Mouse (Mus musculus) forebrain, embryonic 15.5 days (tissue): Measurements from ENCODE around the gene Gm11985. TPM values are rescaled to one million over a fixed set of nuclear protein-coding genes. Genes with fewer than 3 reads are reported as not detected.

Source experiments
- ATAC-seq: fragments of 200-750 bp; cut with Nextera tagmentation; replicated peaks from 2 replicates; pipeline ENCODE4 v1.8.0; 2017; ENCODE audit warnings: mild to moderate bottlenecking, moderate TSS enrichment, moderate library complexity
- H3K27ac ChIP-seq: fragments of 300-500 bp; sonication (generic); replicated peaks from 2 replicates; pipeline ENCODE4 v1.5.1; 2015; ENCODE audit warnings: mild to moderate bottlenecking, inconsistent platforms
- H3K27me3 ChIP-seq: fragments of 300-500 bp; sonication (generic); 2 replicates; pipeline ENCODE4 v1.6.1; 2015; ENCODE audit warnings: inconsistent platforms
- H3K36me3 ChIP-seq: fragments of 300-500 bp; sonication (generic); 2 replicates; pipeline ENCODE4 v1.6.1; 2015; ENCODE audit warnings: mild to moderate bottlenecking, inconsistent platforms
- H3K4me1 ChIP-seq: fragments of 300-500 bp; sonication (generic); 2 replicates; pipeline ENCODE4 v1.6.1; 2015; ENCODE audit warnings: inconsistent platforms
- H3K4me2 ChIP-seq: fragments of 300-500 bp; sonication (generic); replicated peaks from 2 replicates; pipeline ENCODE4 v1.6.1; 2015; ENCODE audit warnings: mild to moderate bottlenecking, inconsistent platforms
- H3K4me3 ChIP-seq: fragments of 300-500 bp; sonication (generic); 2 replicates; pipeline ENCODE4 v1.5.1; 2015; ENCODE audit warnings: mild to moderate bottlenecking, inconsistent platforms
- H3K9ac ChIP-seq: fragments of 300-500 bp; sonication (generic); replicated peaks from 2 replicates; pipeline ENCODE4 v1.6.1; 2015; ENCODE audit warnings: mild to moderate bottlenecking, inconsistent platforms
- H3K9me3 ChIP-seq: fragments of 300-500 bp; sonication (generic); 2 replicates; pipeline ENCODE4 v1.6.1; 2016; ENCODE audit warnings: inconsistent platforms
- WGBS: fragments of 180-500 bp; shearing (Covaris S2); methylation state at CpG from one replicate; pipeline ENCODE4 v1.1.7; 2015; ENCODE audit warnings: mixed read lengths; 5-methylcytosine and 5-hydroxymethylcytosine counted together
- polyA plus RNA-seq: library from polyadenylated mRNA; unstranded; fragments of >200 nt; fragmentation: Nextera tagmentation; extraction: Ambion mirVana; gene quantifications from 2 replicates; pipeline ENCODE4 v1.2.1, GENCODE M21; 2015

Gm11985 gene
- polyA plus RNA-seq, 1 experiment from 2014 or later, result not detected

DNA sequence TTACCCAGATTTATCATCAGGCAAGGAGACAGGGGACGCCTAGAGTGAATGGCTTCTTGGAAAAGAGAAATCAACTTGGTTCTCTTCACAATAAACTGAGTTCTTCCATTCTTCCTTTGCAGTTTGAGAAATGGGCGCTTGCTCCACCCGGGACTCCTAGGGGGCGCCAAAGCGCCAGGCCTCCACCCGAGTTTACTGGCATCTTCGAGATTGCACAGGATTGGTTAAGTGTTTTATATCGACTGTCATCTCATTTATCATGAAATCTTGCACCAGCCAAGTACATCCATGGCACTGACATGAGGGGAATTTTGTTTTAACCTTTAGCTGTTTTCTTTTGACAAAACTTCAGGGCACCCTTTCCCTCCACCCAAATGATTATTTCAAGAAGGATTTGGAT is 27.3 kb upstream of the Gm11985 start:
- WGBS, result 8% methylated on average over 8 of the region's 8 CpGs
- Histone ChIP-seq H3K4me3 (no peak overlapping the region), H3K36me3 (no peaks in the 10 kb centered on the region), H3K27me3 (peaks cover 10% of the 10 kb centered on the region; the same call in 1 of the 2 replicates), H3K27ac (no peak overlapping the region), H3K4me1 (peaks cover 33% of the 10 kb centered on the region), H3K9ac (no peak overlapping the region), H3K4me2 (no peak overlapping the region), H3K9me3 (no peaks in the 10 kb centered on the region)
- ATAC-seq, result no peak

DNA sequence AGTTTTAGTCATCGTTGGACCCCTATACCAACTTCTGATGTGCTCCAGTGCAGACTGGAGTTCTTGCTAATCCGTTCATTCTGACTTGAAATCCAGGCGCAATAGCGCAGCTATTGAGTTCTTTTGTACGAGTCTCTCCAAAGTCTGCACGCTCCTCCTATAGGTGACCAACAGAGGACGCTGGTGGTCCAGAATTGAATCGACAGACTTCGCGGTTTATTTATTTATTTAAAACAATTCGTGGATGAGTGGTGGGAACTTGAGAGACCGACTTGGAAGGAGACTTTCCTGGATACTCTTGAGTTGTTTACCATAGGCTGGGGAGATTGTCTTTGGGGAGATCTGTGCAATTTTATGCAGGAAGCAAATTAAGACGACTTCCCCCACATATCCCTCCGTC is 26.4 kb upstream of the Gm11985 start:
- H3K27me3 ChIP-seq, result peaks cover 10% of the 10 kb centered on the region; the same call in 1 of the 2 replicates
- peak overlapping the region; percentile 85 for H3K4me2 ChIP-seq
- peak overlapping the region; percentile 59 for H3K4me3 ChIP-seq
- no peak for ATAC-seq
- WGBS, result 7% methylated on average over 14 of the region's 14 CpGs
- no peaks in the 10 kb centered on the region for H3K36me3 ChIP-seq
- H3K9me3 ChIP-seq, result no peaks in the 10 kb centered on the region
- peak overlapping the region; percentile 87 for H3K27ac ChIP-seq
- H3K9ac ChIP-seq, result no peak overlapping the region
- peaks cover 33% of the 10 kb centered on the region for H3K4me1 ChIP-seq

DNA sequence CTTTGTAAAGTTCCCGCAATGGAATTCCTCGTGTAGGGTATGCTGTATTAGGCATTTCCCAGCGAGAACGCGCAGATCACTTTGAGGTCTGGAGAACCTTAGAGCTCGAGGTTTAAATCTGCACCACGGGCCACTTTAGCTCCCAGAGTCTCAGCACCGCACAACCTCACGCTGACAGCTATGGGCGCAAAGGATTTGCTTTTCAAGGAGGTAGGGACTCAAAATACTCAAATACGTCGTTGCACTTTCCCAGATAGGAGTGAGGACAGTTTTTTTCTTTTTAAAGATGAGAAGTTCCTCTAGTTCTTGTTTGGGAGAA is 25.9 kb upstream of the Gm11985 start:
- under 1% methylated on average over 12 of the region's 12 CpGs for WGBS
- peaks cover 10% of the 10 kb centered on the region; the same call in 1 of the 2 replicates for H3K27me3 ChIP-seq
- H3K4me3 ChIP-seq, result peak overlapping the region; percentile 59
- H3K9ac ChIP-seq, result peak overlapping the region; percentile 68
- no peaks in the 10 kb centered on the region for H3K9me3 ChIP-seq
- peak overlapping the region; percentile 87 for H3K27ac ChIP-seq
- ATAC-seq, result no peak
- H3K36me3 ChIP-seq, result no peaks in the 10 kb centered on the region
- H3K4me2 ChIP-seq, result peak overlapping the region; percentile 85
- H3K4me1 ChIP-seq, result peaks cover 33% of the 10 kb centered on the region

DNA sequence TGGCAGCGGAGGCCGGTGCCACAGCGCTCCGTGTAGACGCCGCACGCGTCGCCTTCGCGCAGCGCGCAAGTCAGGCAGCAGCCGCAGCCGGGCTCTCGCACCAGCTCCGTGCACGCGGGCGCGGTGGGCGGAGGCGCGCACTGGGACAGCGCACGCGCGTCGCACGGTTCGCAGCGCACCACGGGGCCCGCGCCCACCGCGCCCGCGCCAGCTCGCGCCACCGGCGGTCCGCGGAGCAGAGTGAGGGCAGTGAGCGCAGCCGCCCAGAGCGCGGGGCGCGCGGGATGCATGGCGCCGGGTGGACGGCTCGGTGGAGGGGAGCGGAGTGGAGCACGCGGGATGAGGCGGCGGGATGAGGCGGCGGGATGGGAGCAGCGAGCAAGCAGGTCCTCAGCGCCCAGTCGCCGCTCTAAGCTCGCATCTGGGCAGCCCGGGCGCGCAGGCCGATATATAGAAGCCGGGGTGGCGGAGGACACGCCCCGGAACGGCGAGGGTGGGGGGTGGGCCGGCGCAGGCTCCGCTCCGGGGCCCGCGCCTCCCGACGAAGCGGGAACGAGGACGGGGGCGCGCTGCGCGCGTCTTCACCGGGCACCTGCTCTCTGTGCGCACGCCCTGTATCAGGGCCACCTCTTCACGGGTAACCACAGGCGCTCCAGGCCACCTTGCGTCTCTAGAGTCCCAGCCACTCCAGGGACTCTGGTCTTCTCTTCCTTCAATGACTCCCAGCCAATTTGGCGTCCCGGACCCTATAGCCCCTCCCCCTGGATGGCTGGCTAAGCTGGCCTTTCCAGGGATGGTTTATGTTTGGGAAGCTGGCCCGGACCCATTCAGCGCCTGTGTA is 25.4 kb upstream of the Gm11985 start, which contains the start of gene Igfbp3:
Gene Igfbp3, minus strand, starts transcription at position 423 of the 841 bp plus-strand sequence.
- Histone ChIP-seq H3K27me3 (peaks cover 10% of the 10 kb centered on the region; the same call in 1 of the 2 replicates), H3K4me1 (peaks cover 33% of the 10 kb centered on the region), H3K4me2 (peak within 1 kb of the TSS; percentile 85), H3K27ac (peak within 1 kb of the TSS; percentile 87), H3K4me3 (peak within 1 kb of the TSS; percentile 59), H3K9me3 (no peaks in the 10 kb centered on the region), H3K9ac (peak within 1 kb of the TSS; percentile 68), H3K36me3 (no peaks in the 10 kb centered on the region)
- ATAC-seq, result peak; percentile 92
- under 1% methylated on average over 75 of the region's 104 CpGs for WGBS

DNA sequence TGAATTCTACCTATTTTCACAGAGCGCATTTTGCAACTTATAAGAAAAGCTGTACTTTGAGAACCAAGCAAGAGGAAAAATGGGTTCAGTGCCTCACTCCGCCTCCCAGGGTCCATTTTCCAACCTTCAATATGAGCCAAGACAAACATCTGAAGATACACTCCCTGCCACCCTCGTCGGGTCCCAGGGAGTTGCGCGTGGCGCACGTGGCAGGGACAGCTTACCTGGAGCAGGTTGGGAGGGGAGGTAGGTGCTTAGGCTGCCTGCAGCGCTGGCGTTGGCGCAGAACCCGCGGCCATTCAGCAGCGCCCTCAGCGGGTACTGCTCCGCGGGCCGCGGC is 24.8 kb upstream of the Gm11985 start:
- no peak for ATAC-seq
- Histone ChIP-seq H3K9me3 (no peaks in the 10 kb centered on the region), H3K4me1 (peaks cover 33% of the 10 kb centered on the region), H3K27ac (peak overlapping the region; percentile 87), H3K4me2 (peak overlapping the region; percentile 85), H3K9ac (peak overlapping the region; percentile 68), H3K36me3 (no peaks in the 10 kb centered on the region), H3K4me3 (peak overlapping the region; percentile 59), H3K27me3 (peaks cover 10% of the 10 kb centered on the region; the same call in 1 of the 2 replicates)
- under 1% methylated on average over 19 of the region's 19 CpGs for WGBS

DNA sequence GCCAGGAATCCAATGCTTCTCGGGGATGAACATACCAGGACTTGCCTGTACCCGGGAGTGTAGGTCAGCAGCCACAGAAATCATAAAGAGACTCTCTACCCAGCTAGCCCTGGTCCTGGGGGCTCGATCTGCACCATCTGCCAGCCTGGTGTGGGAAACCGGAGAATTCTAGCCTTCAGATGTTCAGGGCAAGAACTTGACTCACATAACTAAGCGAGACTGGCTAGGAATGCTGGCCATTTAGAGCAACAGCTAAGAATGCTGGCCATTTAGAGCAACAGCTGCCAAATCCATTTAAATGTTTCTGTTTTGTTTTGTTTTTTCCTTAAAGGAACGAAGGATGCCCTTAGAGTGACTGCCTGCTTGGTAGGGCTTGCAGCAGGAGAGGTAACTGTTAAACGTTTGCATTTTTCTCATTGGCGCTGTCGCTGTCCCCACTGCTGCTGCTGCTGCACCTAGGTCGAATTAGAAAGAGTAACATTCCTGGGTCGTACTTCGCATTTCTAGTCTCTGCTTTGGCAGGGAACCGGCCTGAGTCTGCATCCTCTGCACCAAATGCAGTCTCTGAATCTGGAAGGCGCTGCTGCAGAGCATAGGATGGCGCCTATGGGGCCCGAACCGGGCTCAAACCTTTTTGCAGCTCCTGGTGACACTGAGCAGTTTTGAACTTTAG is 23.9 kb upstream of the Gm11985 start:
- no peak for ATAC-seq
- Histone ChIP-seq H3K4me3 (peak overlapping the region; percentile 59), H3K4me2 (peak overlapping the region; percentile 85), H3K27ac (no peak overlapping the region; the same call in 1 of the 2 replicates), H3K9me3 (no peaks in the 10 kb centered on the region), H3K4me1 (peaks cover 33% of the 10 kb centered on the region), H3K27me3 (peaks cover 10% of the 10 kb centered on the region; the same call in 1 of the 2 replicates), H3K36me3 (no peaks in the 10 kb centered on the region), H3K9ac (peak overlapping the region; percentile 68)
- WGBS, result 20% methylated on average over 17 of the region's 17 CpGs

DNA sequence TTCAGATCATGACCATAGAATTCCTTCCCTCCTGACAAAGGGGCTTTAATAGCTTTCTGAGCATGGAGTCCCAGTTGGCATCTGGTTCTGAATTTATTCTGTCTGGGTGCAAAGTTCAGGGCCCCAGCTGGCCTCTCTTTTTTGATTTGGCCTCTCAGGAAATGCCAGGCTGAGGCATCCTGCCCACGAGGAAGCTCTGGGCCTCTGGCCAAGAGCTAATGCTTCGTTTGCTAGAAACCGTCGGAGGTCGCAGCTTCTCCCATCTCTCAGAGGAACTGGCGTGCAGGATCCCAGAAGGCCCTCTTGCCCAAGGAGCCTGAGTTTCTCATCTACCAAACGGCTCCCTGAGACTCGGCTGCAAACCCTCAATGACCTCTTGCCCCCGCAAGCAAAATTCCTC is 22.8 kb upstream of the Gm11985 start:
- Histone ChIP-seq H3K27ac (no peak overlapping the region), H3K9ac (no peak overlapping the region), H3K4me2 (peak overlapping the region; percentile 19), H3K36me3 (no peaks in the 10 kb centered on the region), H3K27me3 (peaks cover 10% of the 10 kb centered on the region; the same call in 1 of the 2 replicates), H3K4me1 (peaks cover 33% of the 10 kb centered on the region), H3K4me3 (peak overlapping the region; percentile 24), H3K9me3 (no peaks in the 10 kb centered on the region)
- no peak for ATAC-seq
- 18% methylated on average over 9 of the region's 9 CpGs for WGBS

DNA sequence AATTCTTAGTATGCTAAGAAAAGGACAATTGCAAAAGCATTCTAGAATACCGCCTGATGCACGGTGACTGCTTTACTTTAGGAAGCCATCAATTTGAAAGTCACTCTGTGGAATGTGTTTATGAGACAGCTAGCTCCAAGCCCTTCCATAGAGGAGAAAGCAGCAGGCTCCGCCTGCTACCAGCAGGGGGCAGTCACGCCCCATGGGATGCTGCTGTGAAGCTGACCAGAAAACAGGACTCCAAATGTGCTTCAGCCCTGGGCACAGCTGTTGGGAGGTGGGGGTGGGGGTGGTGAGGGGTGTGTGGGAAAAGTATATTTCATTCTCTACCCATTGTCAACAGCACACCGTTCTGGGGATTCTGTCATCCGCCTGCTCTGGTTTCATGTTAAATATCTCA is 22.0 kb upstream of the Gm11985 start:
- H3K27me3 ChIP-seq, result peaks cover 10% of the 10 kb centered on the region; the same call in 1 of the 2 replicates
- H3K4me2 ChIP-seq, result peak overlapping the region; percentile 19
- H3K4me3 ChIP-seq, result no peak overlapping the region
- H3K9ac ChIP-seq, result no peak overlapping the region
- WGBS, result 23% methylated on average over 6 of the region's 6 CpGs
- H3K9me3 ChIP-seq, result no peaks in the 10 kb centered on the region
- H3K36me3 ChIP-seq, result no peaks in the 10 kb centered on the region
- peaks cover 33% of the 10 kb centered on the region for H3K4me1 ChIP-seq
- ATAC-seq, result no peak
- no peak overlapping the region for H3K27ac ChIP-seq

DNA sequence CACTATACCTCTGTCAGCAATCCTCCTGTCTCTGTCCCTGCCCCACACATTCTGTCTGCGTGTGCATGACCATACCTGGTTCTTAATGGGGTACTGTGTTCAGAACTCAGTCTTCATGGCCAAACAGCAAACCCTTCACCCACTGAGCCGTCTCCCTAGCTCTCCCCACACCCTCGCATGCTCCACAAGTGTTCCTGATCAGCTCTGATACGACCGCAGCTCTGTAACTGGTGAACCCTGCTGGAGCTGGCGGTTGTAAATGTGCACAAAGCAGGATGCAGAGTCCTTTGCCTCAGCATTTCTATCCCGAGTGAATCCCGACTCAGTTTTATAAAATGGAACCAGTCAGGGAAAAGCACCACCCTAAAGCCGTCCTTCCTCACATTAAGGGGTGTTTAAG is 15.5 kb upstream of the Gm11985 start:
- Histone ChIP-seq H3K9me3 (no peaks in the 10 kb centered on the region), H3K27me3 (no peaks in the 10 kb centered on the region), H3K4me3 (no peak overlapping the region), H3K9ac (no peak overlapping the region), H3K4me2 (no peak overlapping the region), H3K4me1 (no peaks in the 10 kb centered on the region), H3K27ac (no peak overlapping the region), H3K36me3 (no peaks in the 10 kb centered on the region)
- WGBS, result 91% methylated on average over 9 of the region's 9 CpGs
- no peak for ATAC-seq

DNA sequence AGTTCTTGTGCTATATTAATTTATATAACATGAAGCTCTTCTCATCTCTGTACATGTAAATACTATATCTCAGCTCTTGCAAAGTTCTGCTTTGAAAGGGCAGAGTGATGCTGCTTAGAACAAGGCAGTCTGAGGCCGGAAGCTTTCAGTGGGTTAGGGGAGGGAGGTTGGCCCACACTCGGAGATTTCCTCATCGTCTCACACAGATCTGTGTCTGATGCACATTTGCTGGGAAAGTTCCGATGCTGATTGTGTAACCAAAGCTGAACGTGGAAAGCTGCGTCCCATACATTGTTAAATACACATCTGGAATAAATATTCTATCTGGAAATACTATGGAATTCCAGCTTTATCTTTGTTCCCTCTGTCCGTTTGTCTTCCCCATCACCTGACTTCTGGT is 13.8 kb upstream of the Gm11985 start:
- Histone ChIP-seq H3K9ac (no peak overlapping the region), H3K9me3 (no peaks in the 10 kb centered on the region), H3K27me3 (no peaks in the 10 kb centered on the region), H3K4me1 (no peaks in the 10 kb centered on the region), H3K4me3 (no peak overlapping the region), H3K27ac (no peak overlapping the region), H3K4me2 (no peak overlapping the region), H3K36me3 (no peaks in the 10 kb centered on the region)
- 82% methylated on average over 7 of the region's 7 CpGs for WGBS
- ATAC-seq, result no peak

DNA sequence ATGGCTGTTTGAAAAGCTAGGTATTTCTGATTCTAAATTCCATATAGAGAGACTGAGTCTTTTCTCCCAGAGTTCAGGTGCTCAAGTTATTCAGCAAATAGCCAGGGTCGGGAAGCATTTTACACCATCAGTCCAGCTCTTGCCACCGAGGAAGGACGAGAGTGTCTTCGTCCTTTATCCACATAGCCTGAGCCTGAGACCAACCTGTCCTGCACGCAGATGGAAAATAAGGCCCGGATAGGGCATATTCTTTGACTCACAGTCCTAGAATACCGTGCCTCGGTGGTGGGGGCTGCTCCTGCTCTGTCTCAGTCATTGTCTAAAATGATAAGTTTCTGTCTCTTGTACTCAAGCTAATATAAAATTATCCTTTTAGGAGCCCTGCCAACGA is 12.0 kb upstream of the Gm11985 start:
- H3K27me3 ChIP-seq, result no peaks in the 10 kb centered on the region
- WGBS, result 83% methylated on average over 9 of the region's 9 CpGs
- no peaks in the 10 kb centered on the region for H3K36me3 ChIP-seq
- H3K4me3 ChIP-seq, result no peak overlapping the region
- no peak overlapping the region for H3K4me2 ChIP-seq
- no peak overlapping the region for H3K9ac ChIP-seq
- H3K9me3 ChIP-seq, result no peaks in the 10 kb centered on the region
- ATAC-seq, result no peak
- H3K4me1 ChIP-seq, result no peaks in the 10 kb centered on the region
- H3K27ac ChIP-seq, result no peak overlapping the region

DNA sequence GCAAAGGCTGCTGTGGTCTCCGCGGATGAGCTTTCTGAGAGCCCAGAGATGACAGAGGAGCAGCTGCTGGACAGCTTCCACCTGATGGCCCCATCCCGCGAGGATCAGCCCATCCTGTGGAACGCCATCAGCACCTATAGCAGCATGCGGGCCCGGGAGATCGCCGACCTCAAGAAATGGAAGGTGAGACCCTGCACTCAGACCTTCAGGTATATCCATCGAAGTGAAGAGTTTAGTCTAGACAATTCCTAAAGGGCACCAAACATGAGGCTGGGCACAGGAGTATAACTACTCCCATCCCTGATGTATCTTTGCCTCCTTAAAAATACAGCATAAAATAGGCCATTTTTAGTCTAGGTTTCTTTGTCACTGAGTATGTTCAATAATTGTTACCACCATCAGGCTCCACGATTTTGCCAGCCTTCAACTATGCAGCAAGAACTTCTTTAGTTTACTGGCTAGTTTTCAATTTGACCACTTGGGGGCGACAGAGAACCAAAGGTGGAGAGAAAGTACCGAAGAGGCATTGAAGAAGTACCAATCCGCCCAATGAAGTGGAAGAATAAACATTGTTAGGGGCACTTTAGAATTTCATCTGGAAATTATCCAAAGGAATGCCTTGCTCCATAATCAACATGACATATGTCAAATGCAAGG is 11.5 kb upstream of the Gm11985 start:
- H3K36me3 ChIP-seq, result no peaks in the 10 kb centered on the region

More for the DNA sequence above, 11.5 kb upstream of the Gm11985 start:
- H3K27me3 ChIP-seq, result no peaks in the 10 kb centered on the region
- no peaks in the 10 kb centered on the region for H3K9me3 ChIP-seq
- no peak overlapping the region for H3K4me2 ChIP-seq
- no peaks in the 10 kb centered on the region for H3K4me1 ChIP-seq
- 52% methylated on average over 14 of the region's 14 CpGs for WGBS
- H3K4me3 ChIP-seq, result no peak overlapping the region
- no peak overlapping the region for H3K9ac ChIP-seq
- ATAC-seq, result peak; percentile 41; the same call in 1 of the 2 replicates
- no peak overlapping the region for H3K27ac ChIP-seq
